Mouse (Mus musculus) retina, postnatal 7 days (tissue): ENCODE results near the gene Gm20388.
A peak's percentile ranks its signal among the peaks of the same experiment; 100 is the strongest.
"Not testable (repeated sequence)": the region's sequence is repeated elsewhere in the genome, so short reads cannot be mapped to it uniquely, and the experiment has no call there.

Experiments
- DNase-seq: peaks from one replicate; pipeline ENCODE4 v3.0.0-alpha.2; 2012; ENCODE audit warnings: low read depth, low spot score

Gm20388 gene

GRCm38 (mm10) chr8:123450783-123451182 is 3540.1 kb downstream of the Gm20388 start:
- no peak for DNase-seq

- not testable (repeated sequence) for DNase-seq
Measured at GRCm38 (mm10) chr8:123451747-123452146, 3541.1 kb downstream of the Gm20388 start.

GRCm38 (mm10) chr8:123452149-123452548 is 3541.5 kb downstream of the Gm20388 start:
- DNase-seq = no peak

- DNase-seq = no peak
Measured at GRCm38 (mm10) chr8:123453291-123453690, 3542.7 kb downstream of the Gm20388 start.

GRCm38 (mm10) chr8:123453951-123454350 is 3543.3 kb downstream of the Gm20388 start:
- DNase-seq = no peak

- DNase-seq = no peak
Measured at GRCm38 (mm10) chr8:123454559-123454958, 3543.9 kb downstream of the Gm20388 start.

GRCm38 (mm10) chr8:123463651-123464050 is 3553.0 kb downstream of the Gm20388 start:
- no peak for DNase-seq

GRCm38 (mm10) chr8:123467476-123467875 is 3556.8 kb downstream of the Gm20388 start:
- DNase-seq = no peak

- not testable (repeated sequence) for DNase-seq
Measured at GRCm38 (mm10) chr8:123472991-123473390, 3562.3 kb downstream of the Gm20388 start.

- DNase-seq = not testable (repeated sequence)
Measured at GRCm38 (mm10) chr8:123474549-123474948, 3563.9 kb downstream of the Gm20388 start.

GRCm38 (mm10) chr8:123476911-123477736 is 3566.5 kb downstream of the Gm20388 start:
- DNase-seq = no peak

- DNase-seq = peak; percentile 90
Measured at GRCm38 (mm10) chr8:123477737-123478258, 3567.2 kb downstream of the Gm20388 start, which contains the start of gene Afg3l1. Gene Afg3l1, plus strand, starts transcription at chr8:123477903.

GRCm38 (mm10) chr8:123478456-123479218 is 3568.0 kb downstream of the Gm20388 start:
- DNase-seq = no peak

- no peak for DNase-seq
Measured at GRCm38 (mm10) chr8:123482627-123483026, 3572.0 kb downstream of the Gm20388 start.

GRCm38 (mm10) chr8:123491280-123492075 is 3580.8 kb downstream of the Gm20388 start:
- DNase-seq = no peak

GRCm38 (mm10) chr8:123492898-123493297 is 3582.3 kb downstream of the Gm20388 start:
- no peak for DNase-seq

GRCm38 (mm10) chr8:123497699-123498098 is 3587.1 kb downstream of the Gm20388 start:
- no peak for DNase-seq

GRCm38 (mm10) chr8:123498963-123499362 is 3588.3 kb downstream of the Gm20388 start:
- no peak for DNase-seq

- DNase-seq = no peak
Measured at GRCm38 (mm10) chr8:123499556-123499955, 3588.9 kb downstream of the Gm20388 start.

GRCm38 (mm10) chr8:123502192-123502591 is 3591.6 kb downstream of the Gm20388 start:
- DNase-seq = no peak

GRCm38 (mm10) chr8:123503801-123504467 is 3593.3 kb downstream of the Gm20388 start:
- no peak for DNase-seq
